Mouse (Mus musculus): ENCODE data around the gene Zfp592. TPM values are rescaled to one million over a fixed set of nuclear protein-coding genes. Genes with fewer than 3 reads are reported as not detected.
"Not testable (repeated sequence)": the region's sequence is repeated elsewhere in the genome, so short reads cannot be mapped to it uniquely, and the experiment has no call there.

Gene Zfp592
- polyA plus RNA-seq, 1 experiment, result 14.1 TPM

GRCm38 (mm10) chr7:80971419-80971818 lies 22.1 kb upstream of the Zfp592 start:
- TF ChIP-seq CTCF (IDR thresholded peaks at IDR 0.05; ENCODE audit: extremely low read depth, insufficient read depth, low read length), result no peak
- no peak for TF ChIP-seq POLR2A (IDR thresholded peaks at IDR 0.05; ENCODE audit: extremely low read depth, insufficient read depth, low read length)
- H3K4me3 ChIP-seq (ENCODE audit: insufficient read depth, low read length), result no peak overlapping the region
- H3K27ac ChIP-seq (ENCODE audit: insufficient read depth, low read length), result no peak overlapping the region
- H3K4me1 ChIP-seq (ENCODE audit: control insufficient read depth, insufficient read depth, low read length), result no peaks in the 10 kb centered on the region

- no peaks in the 10 kb centered on the region for H3K4me1 ChIP-seq (ENCODE audit: control insufficient read depth, insufficient read depth, low read length)
- no peak overlapping the region for H3K4me3 ChIP-seq (ENCODE audit: insufficient read depth, low read length)
- TF ChIP-seq CTCF (IDR thresholded peaks at IDR 0.05; ENCODE audit: extremely low read depth, insufficient read depth, low read length) (no peak), POLR2A (IDR thresholded peaks at IDR 0.05; ENCODE audit: extremely low read depth, insufficient read depth, low read length) (no peak)
- H3K27ac ChIP-seq (ENCODE audit: insufficient read depth, low read length), result no peak overlapping the region
Observed at GRCm38 (mm10) chr7:80972082-80972481, 21.4 kb upstream of the Zfp592 start.

GRCm38 (mm10) chr7:80972920-80973637 lies 20.4 kb upstream of the Zfp592 start:
- H3K4me1 ChIP-seq (ENCODE audit: control insufficient read depth, insufficient read depth, low read length); H3K4me3 ChIP-seq (ENCODE audit: insufficient read depth, low read length); H3K27ac ChIP-seq (ENCODE audit: insufficient read depth, low read length): not testable (repeated sequence)

- not testable (repeated sequence) for H3K4me3 ChIP-seq (ENCODE audit: insufficient read depth, low read length); H3K4me1 ChIP-seq (ENCODE audit: control insufficient read depth, insufficient read depth, low read length); H3K27ac ChIP-seq (ENCODE audit: insufficient read depth, low read length)
Observed at GRCm38 (mm10) chr7:80973638-80974015, 19.9 kb upstream of the Zfp592 start.

- Histone ChIP-seq H3K4me3 (ENCODE audit: insufficient read depth, low read length) (no peak overlapping the region), H3K4me1 (ENCODE audit: control insufficient read depth, insufficient read depth, low read length) (no peaks in the 10 kb centered on the region)
- TF ChIP-seq CTCF (IDR thresholded peaks at IDR 0.05; ENCODE audit: extremely low read depth, insufficient read depth, low read length), result no peak
- no peak for TF ChIP-seq POLR2A (IDR thresholded peaks at IDR 0.05; ENCODE audit: extremely low read depth, insufficient read depth, low read length)
Observed at GRCm38 (mm10) chr7:80980566-80980965, 12.9 kb upstream of the Zfp592 start.

GRCm38 (mm10) chr7:80986458-80987187 lies 6.9 kb upstream of the Zfp592 start:
- TF ChIP-seq POLR2A (IDR thresholded peaks at IDR 0.05; ENCODE audit: extremely low read depth, insufficient read depth, low read length) (no peak), CTCF (IDR thresholded peaks at IDR 0.05; ENCODE audit: extremely low read depth, insufficient read depth, low read length) (no peak)

More at GRCm38 (mm10) chr7:80980566-80980965, 12.9 kb upstream of the Zfp592 start:
- H3K27ac ChIP-seq (ENCODE audit: insufficient read depth, low read length), result no peak overlapping the region

GRCm38 (mm10) chr7:80987805-80988625 lies 5.5 kb upstream of the Zfp592 start:
- TF ChIP-seq CTCF (IDR thresholded peaks at IDR 0.05; ENCODE audit: extremely low read depth, insufficient read depth, low read length) (no peak), POLR2A (IDR thresholded peaks at IDR 0.05; ENCODE audit: extremely low read depth, insufficient read depth, low read length) (no peak)
- Histone ChIP-seq H3K4me3 (ENCODE audit: insufficient read depth, low read length) (no peak overlapping the region), H3K27ac (ENCODE audit: insufficient read depth, low read length) (no peak overlapping the region), H3K4me1 (ENCODE audit: control insufficient read depth, insufficient read depth, low read length) (peaks cover 1% of the 10 kb centered on the region; the same call in 1 of the 2 replicates)

More at GRCm38 (mm10) chr7:80986458-80987187, 6.9 kb upstream of the Zfp592 start:
- Histone ChIP-seq H3K27ac (ENCODE audit: insufficient read depth, low read length) (no peak overlapping the region), H3K4me3 (ENCODE audit: insufficient read depth, low read length) (no peak overlapping the region), H3K4me1 (ENCODE audit: control insufficient read depth, insufficient read depth, low read length) (peaks cover 1% of the 10 kb centered on the region; the same call in 1 of the 2 replicates)

- Histone ChIP-seq H3K4me3 (ENCODE audit: insufficient read depth, low read length) (no peak overlapping the region), H3K4me1 (ENCODE audit: control insufficient read depth, insufficient read depth, low read length) (peaks cover 1% of the 10 kb centered on the region; the same call in 1 of the 2 replicates), H3K27ac (ENCODE audit: insufficient read depth, low read length) (no peak overlapping the region)
- no peak for TF ChIP-seq CTCF (IDR thresholded peaks at IDR 0.05; ENCODE audit: extremely low read depth, insufficient read depth, low read length)
- TF ChIP-seq POLR2A (IDR thresholded peaks at IDR 0.05; ENCODE audit: extremely low read depth, insufficient read depth, low read length), result no peak
Observed at GRCm38 (mm10) chr7:80990276-80990675, 3.2 kb upstream of the Zfp592 start.

- Histone ChIP-seq H3K4me1 (ENCODE audit: control insufficient read depth, insufficient read depth, low read length) (peaks cover 1% of the 10 kb centered on the region; the same call in 1 of the 2 replicates), H3K27ac (ENCODE audit: insufficient read depth, low read length) (no peak overlapping the region), H3K4me3 (ENCODE audit: insufficient read depth, low read length) (no peak overlapping the region)
- TF ChIP-seq POLR2A (IDR thresholded peaks at IDR 0.05; ENCODE audit: extremely low read depth, insufficient read depth, low read length) (no peak), CTCF (IDR thresholded peaks at IDR 0.05; ENCODE audit: extremely low read depth, insufficient read depth, low read length) (no peak)
Observed at GRCm38 (mm10) chr7:80991589-80991988, 1.9 kb upstream of the Zfp592 start.
